Mouse (Mus musculus) hindbrain, embryonic 14.5 days (tissue): ENCODE measurements at regions not wholly inside any gene's neighbourhood (a gene's known extent, or its start where the extent isn't known, plus 50 kb on each side); places are given as distances from the start of the nearest gene placed in this dataset.
"Not testable (repeated sequence)": the region's sequence is repeated elsewhere in the genome, so short reads cannot be mapped to it uniquely, and the experiment has no call there.

Experiments used
- ATAC-seq: fragments of 200-750 bp; cut with Nextera tagmentation; 2 replicates; pipeline ENCODE4 v1.8.0; 2017; ENCODE audit warnings: moderate number of reproducible peaks, mild to moderate bottlenecking, moderate TSS enrichment, moderate library complexity; ENCODE audit not compliant: low FRiP score
- DNase-seq: peaks from one replicate; pipeline ENCODE4 v3.0.0-alpha.2; 2015; ENCODE audit warnings: low spot score
- H3K27ac ChIP-seq: fragments of 300-500 bp; sonication (generic); 2 replicates; pipeline ENCODE4 v1.5.1; 2014; ENCODE audit warnings: mild to moderate bottlenecking, moderate library complexity
- H3K27me3 ChIP-seq: fragments of 300-500 bp; sonication (generic); 2 replicates; pipeline ENCODE4 v1.6.1; 2014; ENCODE audit warnings: mild to moderate bottlenecking, low read length, mixed read lengths; ENCODE audit not compliant: control insufficient read depth, insufficient read depth
- H3K36me3 ChIP-seq: fragments of 300-500 bp; sonication (generic); replicated peaks from 2 replicates; pipeline ENCODE4 v1.6.1; 2014; ENCODE audit not compliant: control insufficient read depth, insufficient read depth
- H3K4me1 ChIP-seq: fragments of 300-500 bp; sonication (generic); replicated peaks from 2 replicates; pipeline ENCODE4 v1.6.1; 2014; ENCODE audit warnings: antibody characterized with exemption, low read length, mixed read lengths; ENCODE audit not compliant: control insufficient read depth, insufficient read depth
- H3K4me2 ChIP-seq: fragments of 300-500 bp; sonication (generic); replicated peaks from 2 replicates; pipeline ENCODE4 v1.6.1; 2014; ENCODE audit warnings: mild to moderate bottlenecking, moderate library complexity
- H3K4me3 ChIP-seq: fragments of 300-500 bp; sonication (generic); replicated peaks from 2 replicates; pipeline ENCODE4 v1.5.1; 2014; ENCODE audit warnings: mild to moderate bottlenecking, low read length
- H3K9ac ChIP-seq: fragments of 300-500 bp; sonication (generic); 2 replicates; pipeline ENCODE4 v1.6.1; 2014
- H3K9me3 ChIP-seq: fragments of 300-500 bp; sonication (generic); 2 replicates; pipeline ENCODE4 v1.6.1; 2016; ENCODE audit warnings: low read length; ENCODE audit not compliant: control insufficient read depth
- WGBS: fragments of 180-500 bp; shearing (Covaris S2); extraction: QIAGEN DNeasy Blood & Tissue Kit; methylation state at CpG from one replicate; pipeline ENCODE4 v1.1.7; 2014; 5-methylcytosine and 5-hydroxymethylcytosine counted together

DNA sequence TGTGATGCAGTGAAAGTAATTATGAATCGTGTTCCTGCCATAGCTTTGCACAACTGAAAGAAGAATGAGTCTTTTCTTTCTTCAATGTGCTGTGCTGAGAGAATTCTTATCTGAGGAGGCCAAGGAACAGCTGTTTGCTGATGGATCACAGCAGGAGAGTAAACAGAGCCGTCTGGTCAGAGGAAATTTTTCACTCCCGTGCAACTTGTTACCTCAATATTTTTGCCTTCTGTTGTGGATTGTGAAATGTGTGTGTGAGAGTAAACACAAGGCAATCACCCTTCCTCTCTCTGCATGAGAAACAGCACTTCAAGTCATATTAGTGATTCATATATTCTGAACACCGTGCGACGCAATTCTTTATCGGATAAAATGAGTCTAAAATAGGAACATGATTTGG, 171.9 kb downstream of the Epm2a start:
- ATAC-seq (peak; percentile 53; the same call in 1 of the 2 replicates), DNase-seq (peak; percentile 54)
- Histone ChIP-seq H3K27ac (no peak overlapping the region), H3K4me2 (no peak overlapping the region), H3K9me3 (0 out of 2 replicates have a peak, but pooled peaks cover 3% of the 10 kb centered on the region), H3K4me3 (no peak overlapping the region), H3K9ac (no peak overlapping the region), H3K4me1 (no peaks in the 10 kb centered on the region), H3K27me3 (no peaks in the 10 kb centered on the region), H3K36me3 (no peaks in the 10 kb centered on the region)
- 53% methylated on average over 7 of the region's 7 CpGs for WGBS

DNA sequence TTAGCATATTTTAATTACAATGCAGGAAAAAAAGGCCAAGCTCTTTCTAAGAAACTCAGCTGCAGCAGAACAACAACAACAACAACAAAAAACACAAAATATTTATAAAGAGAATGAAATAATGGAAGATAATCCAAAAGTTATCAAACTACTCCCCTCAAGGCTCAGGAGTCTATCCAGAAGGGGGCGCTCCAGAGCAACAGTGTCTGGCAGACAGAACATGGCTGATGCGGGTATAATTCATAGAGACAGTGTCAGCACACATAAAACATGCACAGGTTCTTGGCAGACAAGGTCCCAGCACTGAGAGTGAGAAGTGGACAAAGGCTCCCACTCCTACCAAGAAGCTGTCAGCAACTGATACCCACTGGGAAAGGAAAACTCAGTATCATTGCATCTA, 173.9 kb downstream of the Epm2a start:
- 59% methylated on average over 2 of the region's 2 CpGs for WGBS
- ATAC-seq (no peak), DNase-seq (no peak)
- Histone ChIP-seq H3K4me3 (no peak overlapping the region), H3K4me2 (no peak overlapping the region), H3K9me3 (0 out of 2 replicates have a peak, but pooled peaks cover 3% of the 10 kb centered on the region), H3K27me3 (no peaks in the 10 kb centered on the region), H3K9ac (no peak overlapping the region), H3K4me1 (no peaks in the 10 kb centered on the region), H3K36me3 (no peaks in the 10 kb centered on the region), H3K27ac (no peak overlapping the region)

- no peaks in the 10 kb centered on the region for H3K36me3 ChIP-seq
- no peak overlapping the region for H3K4me3 ChIP-seq
- DNase-seq, result peak; percentile 5
- H3K27ac ChIP-seq, result no peak overlapping the region
- ATAC-seq, result no peak
- no peak overlapping the region for H3K9ac ChIP-seq
- WGBS, result 77% methylated on average over 1 of the region's 1 CpGs
- no peaks in the 10 kb centered on the region for H3K9me3 ChIP-seq
- no peaks in the 10 kb centered on the region for H3K27me3 ChIP-seq
- H3K4me1 ChIP-seq, result no peaks in the 10 kb centered on the region
- no peak overlapping the region for H3K4me2 ChIP-seq
Measured at GRCm38 (mm10) chr10:11531343-11531742, 188.1 kb downstream of the Epm2a start.

GRCm38 (mm10) chr10:11555376-11555775, 212.2 kb downstream of the Epm2a start:
- not testable (repeated sequence) for H3K4me2 ChIP-seq, H3K27ac ChIP-seq, ATAC-seq, H3K36me3 ChIP-seq, H3K27me3 ChIP-seq, H3K9ac ChIP-seq, H3K4me1 ChIP-seq, DNase-seq, H3K4me3 ChIP-seq, H3K9me3 ChIP-seq
- WGBS, result 88% methylated on average over 15 of the region's 15 CpGs

DNA sequence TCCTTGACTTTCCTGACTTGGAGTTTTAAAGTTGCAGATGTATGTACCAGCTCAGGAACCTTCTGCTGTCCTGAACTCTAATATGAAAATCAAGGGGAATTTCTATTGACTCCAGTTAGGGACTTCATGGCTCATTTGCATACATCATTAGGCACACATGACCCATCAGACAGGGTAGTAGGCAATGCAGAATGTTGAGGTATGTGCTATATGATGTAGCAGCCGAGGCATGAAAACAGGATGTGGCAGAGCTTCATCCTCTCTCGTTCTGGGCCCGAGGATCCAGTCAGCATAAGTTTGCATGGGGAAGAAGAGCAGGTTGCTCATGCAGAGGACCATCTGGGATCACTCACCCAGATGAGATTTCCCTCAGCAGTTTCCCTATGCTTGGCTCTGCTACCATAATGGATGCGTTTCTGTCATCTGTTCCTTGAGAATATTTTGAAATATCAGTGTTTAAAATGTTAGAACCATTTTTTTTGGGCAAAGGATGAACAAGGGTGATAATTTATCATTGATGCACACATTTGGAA, 227.4 kb downstream of the Epm2a start:
- Histone ChIP-seq H3K9me3 (no peaks in the 10 kb centered on the region), H3K36me3 (no peaks in the 10 kb centered on the region), H3K9ac (no peak overlapping the region), H3K27me3 (no peaks in the 10 kb centered on the region), H3K27ac (no peak overlapping the region), H3K4me3 (no peak overlapping the region), H3K4me1 (no peaks in the 10 kb centered on the region), H3K4me2 (no peak overlapping the region)
- 83% methylated on average over 4 of the region's 4 CpGs for WGBS
- no peak for ATAC-seq
- DNase-seq, result no peak

GRCm38 (mm10) chr10:11608451-11608850, 265.2 kb downstream of the Epm2a start:
- Histone ChIP-seq H3K9me3 (no peaks in the 10 kb centered on the region), H3K4me2 (no peak overlapping the region), H3K4me1 (no peaks in the 10 kb centered on the region), H3K9ac (no peak overlapping the region), H3K4me3 (no peak overlapping the region), H3K27me3 (no peaks in the 10 kb centered on the region), H3K27ac (no peak overlapping the region), H3K36me3 (no peaks in the 10 kb centered on the region)
- ATAC-seq (no peak), DNase-seq (no peak)
- WGBS, result 94% methylated on average over 1 of the region's 1 CpGs

GRCm38 (mm10) chr10:11609092-11609491, 265.9 kb downstream of the Epm2a start:
- H3K4me3 ChIP-seq, H3K36me3 ChIP-seq, ATAC-seq, H3K4me1 ChIP-seq, H3K27me3 ChIP-seq, H3K27ac ChIP-seq, DNase-seq, H3K4me2 ChIP-seq, H3K9me3 ChIP-seq, H3K9ac ChIP-seq: not testable (repeated sequence)
- 96% methylated on average over 14 of the region's 20 CpGs for WGBS

DNA sequence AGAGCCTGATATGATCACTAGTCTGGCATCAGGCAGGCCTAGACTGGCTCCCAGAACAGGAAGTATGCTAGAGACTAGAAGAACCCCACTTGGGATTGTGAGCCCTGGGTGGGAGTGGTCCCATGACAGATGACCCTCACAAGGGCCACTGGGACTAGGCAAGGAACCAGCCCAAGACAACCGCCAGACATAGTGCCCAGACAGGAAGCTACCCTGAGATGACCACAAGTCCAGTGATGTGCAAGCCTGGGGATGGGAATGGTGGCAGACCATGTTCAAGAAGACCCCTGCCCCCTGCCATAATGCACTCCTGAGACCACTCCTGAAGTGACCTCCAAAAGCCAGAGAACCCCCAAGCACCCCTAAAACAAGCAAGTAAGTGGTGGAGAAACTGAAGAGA, 304.9 kb downstream of the Epm2a start:
- Histone ChIP-seq H3K4me1 (no peaks in the 10 kb centered on the region), H3K9ac (no peak overlapping the region), H3K9me3 (no peaks in the 10 kb centered on the region), H3K4me3 (no peak overlapping the region), H3K4me2 (no peak overlapping the region), H3K27me3 (no peaks in the 10 kb centered on the region), H3K36me3 (no peaks in the 10 kb centered on the region), H3K27ac (no peak overlapping the region)
- WGBS, result 95% methylated on average over 1 of the region's 1 CpGs
- no peak; the same call in 1 of the 2 replicates for ATAC-seq
- DNase-seq, result no peak

DNA sequence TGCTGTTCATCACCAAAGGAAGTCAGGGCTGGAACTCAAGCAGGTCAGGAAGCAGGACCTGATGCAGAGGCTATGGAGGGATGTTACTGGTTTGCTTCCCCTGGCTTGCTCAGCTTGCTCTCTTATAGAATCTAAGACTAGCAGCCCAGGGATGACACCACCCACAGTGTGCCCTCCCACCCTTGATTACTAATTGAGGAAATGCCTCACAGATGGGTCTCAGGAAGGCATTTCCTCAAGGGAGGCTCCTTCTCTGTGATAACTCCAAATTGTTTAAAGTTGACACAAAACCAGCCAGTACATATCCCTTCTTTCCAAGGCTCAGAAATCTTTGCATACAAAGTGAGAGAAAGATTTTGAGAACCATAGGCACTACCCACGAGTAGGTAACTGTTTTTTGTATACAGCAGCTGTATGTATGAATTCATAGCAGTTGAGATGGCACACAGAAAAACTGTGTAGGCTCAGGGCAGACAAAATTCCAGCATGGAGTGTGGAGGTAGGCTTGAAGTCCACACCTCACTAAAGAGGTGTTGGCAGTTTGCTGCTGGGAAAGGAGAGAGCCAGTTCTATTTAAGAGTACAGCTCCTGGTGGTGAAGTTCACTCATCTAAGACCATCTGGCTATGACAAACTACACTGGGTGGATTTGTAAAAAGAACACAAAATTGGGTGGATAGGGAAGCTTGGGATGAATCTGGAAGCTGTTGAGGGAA, 317.0 kb downstream of the Epm2a start:
- Histone ChIP-seq H3K4me3 (no peak overlapping the region), H3K36me3 (no peaks in the 10 kb centered on the region), H3K27me3 (no peaks in the 10 kb centered on the region), H3K9me3 (no peaks in the 10 kb centered on the region), H3K9ac (no peak overlapping the region), H3K4me1 (no peaks in the 10 kb centered on the region), H3K27ac (no peak overlapping the region), H3K4me2 (no peak overlapping the region)
- 49% methylated on average over 1 of the region's 1 CpGs for WGBS
- DNase-seq (no peak), ATAC-seq (no peak)
